Mouse (Mus musculus) cerebellum, adult 2 months (tissue): Measurements from ENCODE around the gene Extl2.

Experiments
- CTCF ChIP-seq: fragments of 200-500 bp; IDR thresholded peaks from 2 replicates; pipeline ENCODE4 v1.5.1; 2011; ENCODE audit warnings: low read depth, mild to moderate bottlenecking, control low read depth, low read length, moderate library complexity, borderline replicate concordance; ENCODE audit not compliant: insufficient read depth
- POLR2A ChIP-seq: fragments of 200-500 bp; IDR thresholded peaks from 2 replicates; pipeline ENCODE4 v1.6.1; 2011; ENCODE audit warnings: low read length, control low read depth, borderline replicate concordance; ENCODE audit not compliant: insufficient read depth

GRCm38 (mm10) chr3:116016116-116016515 is 8.9 kb downstream of the Extl2 start:
- TF ChIP-seq CTCF: no peak
- peak; percentile 23; the same call in 1 of the 2 replicates for TF ChIP-seq POLR2A
